Mouse (Mus musculus) midbrain, embryonic 16.5 days (tissue): ENCODE measurements around the gene Pdia2. TPM values are rescaled to one million over a fixed set of nuclear protein-coding genes. Genes with fewer than 3 reads are reported as not detected.
"Not testable (repeated sequence)": the region's sequence is repeated elsewhere in the genome, so short reads cannot be mapped to it uniquely, and the experiment has no call there.

ENCODE experiments used
- ATAC-seq: fragments of 200-750 bp; cut with Nextera tagmentation; 2 replicates; pipeline ENCODE4 v1.8.0; 2017; ENCODE audit warnings: moderate TSS enrichment
- H3K27ac ChIP-seq: fragments of 300-500 bp; sonication (generic); 2 replicates; pipeline ENCODE4 v1.5.1; 2014; ENCODE audit warnings: mild to moderate bottlenecking, low read length, mixed read lengths
- H3K27me3 ChIP-seq: fragments of 300-500 bp; sonication (generic); 2 replicates; pipeline ENCODE4 v1.6.1; 2014; ENCODE audit warnings: low read depth, low read length, mixed read lengths; ENCODE audit not compliant: control insufficient read depth, insufficient read depth
- H3K36me3 ChIP-seq: fragments of 300-500 bp; sonication (generic); 2 replicates; pipeline ENCODE4 v1.6.1; 2014; ENCODE audit warnings: mild to moderate bottlenecking, low read length, moderate library complexity, mixed read lengths; ENCODE audit not compliant: control insufficient read depth, insufficient read depth
- H3K4me1 ChIP-seq: fragments of 300-500 bp; sonication (generic); 2 replicates; pipeline ENCODE4 v1.6.1; 2014; ENCODE audit warnings: mild to moderate bottlenecking, low read length, mixed read lengths; ENCODE audit not compliant: control insufficient read depth, insufficient read depth
- H3K4me2 ChIP-seq: fragments of 300-500 bp; sonication (generic); 2 replicates; pipeline ENCODE4 v1.6.1; 2014; ENCODE audit warnings: mild to moderate bottlenecking, low read length, mixed read lengths
- H3K4me3 ChIP-seq: fragments of 300-500 bp; sonication (generic); 2 replicates; pipeline ENCODE4 v1.5.1; 2014; ENCODE audit warnings: low read depth, mild to moderate bottlenecking, low read length, moderate library complexity, mixed read lengths
- H3K9ac ChIP-seq: fragments of 300-500 bp; sonication (generic); 2 replicates; pipeline ENCODE4 v1.6.1; 2014; ENCODE audit warnings: low read depth, low read length, mixed read lengths
- H3K9me3 ChIP-seq: fragments of 300-500 bp; sonication (generic); replicated peaks from 2 replicates; pipeline ENCODE4 v1.6.1; 2014; ENCODE audit warnings: mild to moderate bottlenecking, low read length, mixed read lengths; ENCODE audit not compliant: control insufficient read depth, poor library complexity, severe bottlenecking
- WGBS: fragments of 180-500 bp; shearing (Covaris S2); extraction: QIAGEN DNeasy Blood & Tissue Kit; methylation state at CpG from one replicate; pipeline ENCODE4 v1.1.7; 2014; 5-methylcytosine and 5-hydroxymethylcytosine counted together
- polyA plus RNA-seq: library from polyadenylated mRNA; unstranded; fragments of >200 nt; fragmentation: Nextera tagmentation; extraction: Ambion mirVana; gene quantifications from 2 replicates; pipeline ENCODE4 v1.2.1, GENCODE M21; 2015

Pdia2 gene
- polyA plus RNA-seq, 1 experiment from 2014 or later = 0.48 TPM

DNA sequence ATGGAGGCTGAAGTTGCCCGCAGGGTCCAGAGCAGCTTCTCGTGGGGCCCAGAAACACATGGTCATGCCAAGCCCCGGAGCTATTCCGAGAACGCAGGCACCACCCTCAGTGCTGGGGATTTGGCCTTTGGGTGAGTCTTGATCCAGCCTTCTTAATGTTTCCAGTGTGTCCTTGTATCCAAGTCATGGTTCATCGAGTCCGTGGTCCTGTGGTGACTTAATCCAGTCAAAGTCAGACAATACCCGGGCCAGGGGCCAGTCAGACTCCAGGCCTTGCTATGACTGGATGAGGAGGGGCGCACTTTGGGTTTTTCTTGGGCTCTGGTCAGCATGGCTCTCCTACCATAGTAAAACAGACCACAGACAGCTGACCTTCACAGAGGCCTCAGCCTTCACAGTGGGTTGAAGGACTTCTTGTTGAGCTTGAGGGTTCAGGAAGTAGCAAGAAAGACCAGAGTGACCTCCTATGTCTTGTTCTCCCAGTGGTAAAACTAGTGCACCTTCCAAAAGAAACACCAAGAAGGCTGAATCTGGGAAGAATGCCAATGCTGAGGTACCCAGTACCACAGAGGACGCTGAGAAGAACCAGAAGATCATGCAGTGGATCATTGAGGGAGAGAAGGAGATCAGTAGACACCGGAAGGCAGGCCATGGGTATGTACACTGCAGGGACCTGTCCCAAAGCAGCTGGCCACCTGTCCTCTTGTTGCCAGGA is 10.6 kb downstream of the Pdia2 start:
- Histone ChIP-seq H3K9me3 (no peaks in the 10 kb centered on the region), H3K9ac (no peak overlapping the region), H3K4me2 (no peak overlapping the region), H3K4me1 (no peaks in the 10 kb centered on the region), H3K4me3 (no peak overlapping the region), H3K27ac (no peak overlapping the region), H3K36me3 (peaks cover 58% of the 10 kb centered on the region), H3K27me3 (no peaks in the 10 kb centered on the region)
- WGBS = 92% methylated on average over 11 of the region's 11 CpGs
- ATAC-seq = no peak

DNA sequence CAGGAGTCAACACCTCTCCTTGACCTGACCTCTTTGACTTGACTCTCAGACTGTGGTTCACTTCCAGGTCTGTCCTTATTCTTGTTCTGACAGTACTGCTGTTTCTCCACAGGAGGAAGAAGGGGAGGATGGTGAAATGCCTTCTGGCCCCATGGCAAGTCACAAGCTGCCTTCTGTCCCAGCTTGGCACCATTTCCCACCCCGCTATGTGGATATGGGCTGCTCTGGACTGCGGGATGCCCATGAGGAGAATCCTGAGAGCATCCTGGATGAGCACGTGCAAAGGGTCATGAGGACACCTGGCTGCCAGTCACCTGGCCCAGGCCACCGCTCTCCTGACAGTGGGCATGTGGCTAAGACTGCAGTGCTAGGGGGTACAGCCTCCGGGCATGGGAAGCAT is 11.3 kb downstream of the Pdia2 start:
- Histone ChIP-seq H3K9me3 (no peaks in the 10 kb centered on the region), H3K27ac (no peak overlapping the region)

DNA sequence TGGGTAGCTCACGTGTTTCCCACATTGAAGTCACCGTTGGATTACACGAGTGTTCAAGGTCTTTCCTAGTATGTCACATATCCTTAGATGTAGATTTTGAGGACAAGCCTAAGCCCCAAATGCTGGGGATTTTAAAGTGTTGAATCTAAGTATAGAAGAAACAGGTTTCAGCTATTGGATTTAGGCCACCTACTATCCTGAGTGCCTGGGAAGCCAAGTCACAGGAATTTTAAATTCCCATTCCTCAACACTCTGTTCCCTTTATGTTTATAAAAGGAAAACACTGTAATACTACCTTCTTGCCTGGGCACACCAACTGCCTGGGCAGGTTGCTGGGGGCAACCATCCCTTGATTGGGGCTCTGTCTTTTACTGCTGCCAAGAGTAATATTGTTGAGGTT is 17.7 kb downstream of the Pdia2 start:
- Histone ChIP-seq H3K9me3 (no peaks in the 10 kb centered on the region), H3K4me1 (no peaks in the 10 kb centered on the region), H3K4me2 (no peak overlapping the region), H3K27me3 (no peaks in the 10 kb centered on the region), H3K36me3 (peaks cover 21% of the 10 kb centered on the region), H3K27ac (no peak overlapping the region), H3K9ac (no peak overlapping the region), H3K4me3 (no peak overlapping the region)
- ATAC-seq = no peak
- 97% methylated on average over 3 of the region's 3 CpGs for WGBS

More for the DNA sequence above, 11.3 kb downstream of the Pdia2 start:
- Histone ChIP-seq H3K27me3 (no peaks in the 10 kb centered on the region), H3K4me1 (no peaks in the 10 kb centered on the region), H3K4me3 (no peak overlapping the region), H3K4me2 (no peak overlapping the region), H3K36me3 (peaks cover 55% of the 10 kb centered on the region), H3K9ac (no peak overlapping the region)
- WGBS = 96% methylated on average over 5 of the region's 5 CpGs
- ATAC-seq = no peak

DNA sequence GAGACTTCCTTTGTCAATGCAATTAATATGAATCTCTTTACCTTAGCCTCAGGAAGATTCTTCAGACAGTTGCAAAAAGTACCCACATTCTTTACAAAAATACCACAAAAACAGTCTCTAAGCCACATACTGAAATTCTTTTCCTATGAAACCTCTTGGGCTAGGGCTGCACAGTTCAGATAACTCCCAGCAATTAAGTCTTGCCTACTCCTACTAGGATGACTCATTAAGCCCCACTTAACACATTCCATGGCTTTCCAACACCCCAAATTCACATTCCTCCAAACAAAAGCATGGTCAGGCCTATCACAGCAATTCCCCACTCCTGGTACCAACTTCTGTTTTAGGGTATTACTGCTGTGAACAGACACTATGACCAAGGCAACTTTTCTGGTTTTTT is 20.3 kb downstream of the Pdia2 start:
- no peak overlapping the region for H3K4me3 ChIP-seq
- no peaks in the 10 kb centered on the region for H3K9me3 ChIP-seq
- H3K36me3 ChIP-seq = peaks cover 20% of the 10 kb centered on the region; the same call in 1 of the 2 replicates
- no peak overlapping the region for H3K27ac ChIP-seq
- ATAC-seq = no peak
- no peak overlapping the region for H3K9ac ChIP-seq
- H3K4me2 ChIP-seq = no peak overlapping the region
- H3K27me3 ChIP-seq = no peaks in the 10 kb centered on the region
- H3K4me1 ChIP-seq = no peaks in the 10 kb centered on the region

DNA sequence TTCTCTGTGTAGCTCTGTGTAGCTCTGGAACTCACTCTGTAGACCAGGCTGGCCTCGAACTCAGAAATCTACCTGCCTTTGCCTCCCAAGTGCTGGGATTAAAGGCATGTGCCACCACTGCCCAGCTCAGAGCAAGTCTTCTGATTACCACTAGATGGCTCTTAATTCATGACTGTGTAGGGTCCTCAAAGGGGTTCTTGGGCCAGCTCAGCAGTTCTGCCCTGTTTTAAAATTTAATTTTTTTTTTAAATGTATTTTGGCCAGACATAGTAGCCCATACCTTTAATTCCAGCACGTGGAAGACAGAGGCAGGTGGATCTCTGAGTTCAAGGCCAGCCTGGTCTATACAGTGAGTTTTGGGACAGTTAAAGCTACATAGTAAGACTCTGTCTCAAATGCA is 23.6 kb downstream of the Pdia2 start:
- ATAC-seq, H3K4me3 ChIP-seq, H3K4me1 ChIP-seq, H3K27me3 ChIP-seq, H3K27ac ChIP-seq, H3K4me2 ChIP-seq, H3K9ac ChIP-seq, H3K9me3 ChIP-seq: not testable (repeated sequence)
- WGBS = 81% methylated on average over 2 of the region's 2 CpGs
- H3K36me3 ChIP-seq = peaks cover 13% of the 10 kb centered on the region; the same call in 1 of the 2 replicates

DNA sequence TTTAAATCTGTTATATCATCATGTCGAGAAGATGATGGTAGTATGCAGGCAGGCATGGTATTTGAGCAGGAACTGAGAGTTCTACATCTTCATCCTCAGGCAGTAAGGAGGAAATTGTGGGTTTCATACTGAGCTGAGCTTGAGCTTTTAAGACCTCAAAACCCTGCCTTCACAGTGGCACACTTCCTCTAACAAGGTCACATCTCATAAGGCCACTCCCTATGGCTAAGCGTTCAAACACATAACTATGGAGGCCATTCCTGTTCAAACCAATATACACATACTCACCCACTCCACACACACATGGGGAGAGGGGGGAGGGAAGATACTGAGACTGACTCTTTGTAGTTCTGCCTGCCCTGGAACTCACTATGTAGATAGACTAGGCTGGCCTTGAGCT is 30.8 kb downstream of the Pdia2 start:
- H3K27ac ChIP-seq = no peak overlapping the region
- H3K36me3 ChIP-seq = no peaks in the 10 kb centered on the region
- no peaks in the 10 kb centered on the region for H3K9me3 ChIP-seq
- no peak overlapping the region for H3K4me2 ChIP-seq
- H3K9ac ChIP-seq = no peak overlapping the region
- no peaks in the 10 kb centered on the region for H3K27me3 ChIP-seq
- no peak for ATAC-seq
- no peaks in the 10 kb centered on the region for H3K4me1 ChIP-seq
- 93% methylated on average over 2 of the region's 2 CpGs for WGBS
- no peak overlapping the region for H3K4me3 ChIP-seq

DNA sequence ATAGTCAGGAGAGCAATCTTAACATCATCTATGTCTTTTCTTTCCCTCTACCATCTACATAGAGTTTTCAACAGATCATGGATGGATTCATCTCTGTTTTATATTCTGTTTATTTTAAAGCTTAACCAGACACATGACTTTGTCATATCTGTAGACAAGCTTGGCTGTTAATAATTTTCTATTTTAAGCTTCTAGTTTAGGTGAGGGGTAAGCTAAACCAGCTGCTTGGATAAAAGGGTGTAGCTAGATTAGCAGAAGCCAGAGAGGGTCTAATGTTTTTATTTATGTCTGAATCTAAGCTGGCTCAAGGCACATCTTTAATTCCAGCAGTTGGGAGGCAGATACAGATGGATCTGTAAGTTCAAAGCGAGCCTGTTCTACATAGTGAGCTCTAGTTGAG is 36.2 kb downstream of the Pdia2 start:
- WGBS = 97% methylated on average over 1 of the region's 1 CpGs
- H3K4me3 ChIP-seq = no peak overlapping the region
- no peaks in the 10 kb centered on the region for H3K4me1 ChIP-seq
- no peaks in the 10 kb centered on the region for H3K9me3 ChIP-seq
- no peak overlapping the region for H3K4me2 ChIP-seq
- no peak for ATAC-seq
- no peaks in the 10 kb centered on the region for H3K36me3 ChIP-seq
- no peak overlapping the region for H3K9ac ChIP-seq
- H3K27me3 ChIP-seq = no peaks in the 10 kb centered on the region
- H3K27ac ChIP-seq = no peak overlapping the region

DNA sequence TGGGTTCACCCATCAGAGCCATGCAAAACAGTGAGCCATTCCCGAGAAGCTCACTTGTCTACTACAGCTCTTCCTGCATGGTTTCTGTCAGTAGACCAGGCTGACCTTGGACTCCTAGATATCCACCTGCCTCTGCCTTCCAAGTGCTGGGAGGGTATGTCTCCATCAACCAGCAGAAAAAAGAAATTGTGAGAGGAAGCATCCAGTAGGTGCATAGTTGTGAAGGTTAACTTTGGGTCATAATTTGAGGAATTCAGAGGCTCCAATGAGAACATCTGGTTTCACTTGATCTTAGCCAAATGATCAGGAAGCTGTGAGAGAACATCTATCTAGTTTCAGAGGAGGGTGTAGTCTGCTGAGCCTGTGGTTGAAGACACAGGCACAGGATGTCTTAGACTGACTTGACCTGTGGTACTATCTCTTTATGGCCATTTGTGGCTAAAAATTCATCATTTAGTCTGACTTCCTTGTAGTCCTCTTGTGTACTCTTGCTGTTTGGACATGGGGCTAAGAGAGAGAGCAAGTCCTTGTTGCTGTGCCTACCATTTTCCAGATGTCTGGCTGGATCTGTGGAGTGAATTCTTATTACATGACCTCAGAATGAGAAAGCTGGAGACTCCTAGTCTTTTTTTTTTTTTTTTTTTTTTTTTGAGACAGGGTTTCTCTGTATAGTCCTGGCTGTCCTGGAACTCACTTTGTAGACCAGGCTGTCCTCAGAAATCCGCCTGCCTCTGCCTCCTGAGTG is 46.8 kb downstream of the Pdia2 start:
- no peak overlapping the region for H3K4me3 ChIP-seq
- H3K9ac ChIP-seq = no peak overlapping the region
- no peak overlapping the region for H3K4me2 ChIP-seq
- no peaks in the 10 kb centered on the region for H3K9me3 ChIP-seq
- no peak for ATAC-seq
- WGBS = 100% methylated on average over 2 of the region's 2 CpGs
- H3K4me1 ChIP-seq = no peaks in the 10 kb centered on the region
- H3K36me3 ChIP-seq = peaks cover 10% of the 10 kb centered on the region
- no peak overlapping the region for H3K27ac ChIP-seq
- no peaks in the 10 kb centered on the region for H3K27me3 ChIP-seq

DNA sequence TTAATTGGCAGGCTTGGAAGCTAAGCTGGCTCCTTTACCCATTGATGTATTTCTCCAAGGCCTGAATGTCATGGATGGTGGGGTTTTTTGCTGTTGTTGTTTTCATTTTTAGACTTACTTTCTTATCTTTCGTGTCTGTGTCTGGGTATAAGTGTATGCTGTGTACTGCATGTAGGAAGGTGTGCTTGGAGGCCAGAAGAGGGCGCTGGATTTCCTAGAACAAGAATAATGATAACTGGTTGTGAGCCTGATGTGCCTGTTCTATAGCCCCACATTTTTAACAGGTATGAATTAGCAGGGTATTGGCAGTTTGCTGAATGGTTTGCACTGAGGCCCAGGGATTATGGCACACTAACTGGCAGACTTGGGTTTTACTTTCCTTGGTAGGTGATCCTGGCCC is 49.8 kb downstream of the Pdia2 start:
- ATAC-seq = no peak
- WGBS = 78% methylated on average over 2 of the region's 2 CpGs
- no peak overlapping the region for H3K4me2 ChIP-seq
- H3K4me1 ChIP-seq = no peaks in the 10 kb centered on the region
- H3K4me3 ChIP-seq = no peak overlapping the region
- H3K27ac ChIP-seq = no peak overlapping the region
- no peaks in the 10 kb centered on the region for H3K27me3 ChIP-seq
- peaks cover 13% of the 10 kb centered on the region for H3K36me3 ChIP-seq
- H3K9ac ChIP-seq = no peak overlapping the region
- H3K9me3 ChIP-seq = no peaks in the 10 kb centered on the region
